Mouse (Mus musculus): ENCODE results near the gene Fbxw10.
A peak's percentile ranks its signal among the peaks of the same experiment; 100 is the strongest.

The Fbxw10 gene

DNA sequence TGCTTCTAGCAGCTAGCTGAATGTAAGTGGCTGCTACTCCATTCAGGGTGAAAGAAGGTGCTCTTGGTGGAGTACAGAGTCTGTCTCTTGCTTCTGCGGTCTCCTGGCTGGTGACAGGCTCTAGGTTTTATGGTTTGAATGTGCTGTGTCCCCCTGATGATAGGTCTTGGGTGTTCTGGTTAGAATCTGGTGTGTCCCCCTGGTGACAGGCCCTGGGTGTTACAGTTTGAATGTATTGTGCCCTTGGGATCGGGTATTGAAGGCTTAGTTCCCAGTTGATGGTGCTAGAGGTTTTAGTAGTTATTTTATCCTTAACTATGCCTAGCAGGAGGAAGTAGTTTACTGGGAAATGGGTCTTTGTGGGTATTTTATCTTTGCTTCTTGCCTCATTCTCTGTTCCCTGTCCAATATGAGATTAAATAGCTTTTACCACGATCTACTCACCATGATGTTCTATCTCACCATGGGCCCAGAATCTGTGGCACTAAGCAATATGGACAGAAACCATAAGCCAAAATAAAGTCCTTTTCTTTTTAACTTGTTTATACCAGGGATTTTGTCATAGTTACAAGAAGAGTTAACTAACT, 62.9 kb downstream of the Fbxw10 start:
- DNase-seq (ENCODE audit: low spot score), result no peak

DNA sequence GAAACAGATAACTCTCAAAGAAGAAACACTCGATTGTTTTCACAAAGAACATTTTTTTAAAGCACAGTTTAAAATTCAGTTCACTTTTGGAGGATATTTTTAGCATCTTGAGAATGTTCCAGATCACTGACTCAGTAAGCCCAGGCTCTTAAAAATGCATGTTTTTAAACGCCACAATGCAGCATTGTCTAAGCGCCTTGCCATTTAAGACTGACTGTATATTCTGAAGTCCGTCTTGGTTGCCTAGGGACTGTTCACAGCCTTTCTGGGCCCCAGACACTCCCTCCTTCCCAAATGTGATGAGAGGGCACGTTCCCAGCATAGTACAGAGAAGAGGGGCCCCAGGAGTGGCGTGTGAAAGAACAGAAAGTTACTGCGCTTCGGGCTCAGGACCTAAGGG, 64.5 kb downstream of the Fbxw10 start:
- no peak for DNase-seq (ENCODE audit: low spot score)

GRCm38 (mm10) chr11:62913141-62913540, 66.3 kb downstream of the Fbxw10 start:
- no peak for DNase-seq (ENCODE audit: low spot score)

DNA sequence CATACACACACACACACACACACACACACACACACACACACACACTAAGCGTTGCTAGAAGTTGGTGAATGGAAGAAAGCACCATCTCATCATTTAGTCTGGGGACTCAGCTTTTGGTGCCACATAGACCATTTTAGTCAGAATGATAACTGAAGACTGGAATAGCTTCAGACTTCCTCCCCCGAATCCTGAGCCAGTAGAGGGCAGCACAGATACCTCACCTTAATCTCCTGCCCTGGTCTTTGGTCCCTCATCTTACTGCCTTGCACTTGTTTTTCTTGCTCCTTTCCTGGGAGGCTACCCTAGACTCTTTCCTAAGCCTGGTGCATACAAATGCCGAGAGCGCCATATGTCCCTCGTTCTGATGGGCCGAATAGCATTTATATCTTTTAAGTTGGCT, 67.7 kb downstream of the Fbxw10 start:
- no peak for DNase-seq (ENCODE audit: low spot score)

DNA sequence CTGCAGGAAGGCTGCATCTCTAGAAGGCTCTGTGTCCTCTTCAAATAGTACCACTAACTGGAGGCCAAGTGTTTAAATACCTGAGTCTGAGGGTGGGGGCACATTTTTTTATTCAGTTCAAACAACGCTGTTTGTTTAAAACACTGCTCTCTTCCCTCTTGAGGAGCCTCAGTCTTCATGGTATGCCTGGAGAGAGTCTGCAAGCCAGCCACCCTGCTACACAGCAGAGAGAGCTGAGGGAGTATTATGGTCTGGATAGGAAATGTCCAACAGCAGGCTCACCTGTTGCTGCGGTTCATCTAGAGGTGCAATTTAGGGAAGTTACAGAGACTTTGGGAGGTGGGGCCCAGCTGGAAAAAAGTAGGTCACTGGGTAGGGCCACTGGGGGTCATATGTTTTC, 68.6 kb downstream of the Fbxw10 start:
- no peak for DNase-seq (ENCODE audit: low spot score)

GRCm38 (mm10) chr11:62916765-62917164, 69.9 kb downstream of the Fbxw10 start:
- DNase-seq (ENCODE audit: low spot score), result no peak

GRCm38 (mm10) chr11:62919946-62920742, 73.3 kb downstream of the Fbxw10 start:
- DNase-seq (ENCODE audit: low spot score), result no peak

- DNase-seq (ENCODE audit: low spot score), result no peak
Observed at GRCm38 (mm10) chr11:62920743-62921050, 73.8 kb downstream of the Fbxw10 start.

GRCm38 (mm10) chr11:62921052-62921977, 74.4 kb downstream of the Fbxw10 start:
- DNase-seq (ENCODE audit: low spot score), result peak; percentile 57

DNA sequence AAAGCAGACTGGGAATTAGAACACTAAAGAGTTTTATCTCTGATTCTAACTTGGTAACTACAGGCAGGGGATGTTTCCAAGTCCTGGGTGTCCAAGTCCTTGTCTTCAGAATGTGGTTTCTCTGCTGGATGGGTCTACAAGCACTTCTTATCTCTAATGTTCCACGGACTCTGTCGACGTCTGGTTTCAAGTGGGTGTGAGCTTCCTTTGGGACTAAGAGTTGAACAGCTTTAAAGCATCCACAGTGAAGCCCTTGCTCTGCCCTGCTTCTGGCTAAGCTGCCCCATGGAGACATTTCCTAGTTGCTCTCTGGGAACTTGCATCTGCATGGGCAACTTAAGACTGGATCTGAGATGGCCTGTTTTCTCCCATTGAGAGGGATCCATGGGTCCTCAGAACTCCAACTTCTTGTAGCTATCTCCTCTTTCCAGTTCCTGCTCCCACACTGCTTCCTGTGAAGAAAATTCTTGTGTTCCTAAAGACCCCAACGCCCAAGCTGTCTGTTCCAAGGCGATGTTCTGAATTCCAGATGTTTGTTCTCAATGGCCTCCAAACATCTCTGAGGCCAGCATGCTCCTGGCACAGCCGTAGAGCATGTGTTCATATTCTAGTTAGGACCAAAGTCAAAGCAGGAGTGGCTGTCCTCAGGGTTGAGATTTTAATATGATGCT, 77.4 kb downstream of the Fbxw10 start:
- DNase-seq (ENCODE audit: low spot score), result no peak
